Mouse (Mus musculus) frontal cortex, postnatal 25 days (tissue): ENCODE results near the gene Tfg.

Source experiments
- DNase-seq, 2 experiments: peaks; one replicate each; pipeline ENCODE4 v3.0.0; 2022; ENCODE audit warnings: low spot score in 2 of 2

Gene Tfg

GRCm38 (mm10) chr16:56717224-56718200 lies at the start of gene Tfg:
Tfg (minus strand) TSS chr16:56717450.
- DNase-seq: peak; percentile 95 to 97

- no peak for DNase-seq
Measured at GRCm38 (mm10) chr16:56729060-56729459, 11.8 kb upstream of the Tfg start.

- DNase-seq: no peak
Measured at GRCm38 (mm10) chr16:56724927-56725326, 7.7 kb upstream of the Tfg start.

GRCm38 (mm10) chr16:56722357-56722756 lies 5.1 kb upstream of the Tfg start:
- no peak for DNase-seq

- no peak for DNase-seq
Measured at GRCm38 (mm10) chr16:56719031-56719430, 1.8 kb upstream of the Tfg start.

- DNase-seq: no peak
Measured at GRCm38 (mm10) chr16:56716557-56717179, 582 bp downstream of the Tfg start.

- DNase-seq: no peak
Measured at GRCm38 (mm10) chr16:56715608-56716007, 1.6 kb downstream of the Tfg start.

GRCm38 (mm10) chr16:56710071-56710470 lies 7.2 kb downstream of the Tfg start:
- DNase-seq: no peak

- no peak for DNase-seq
Measured at GRCm38 (mm10) chr16:56705731-56706130, 11.5 kb downstream of the Tfg start.

- DNase-seq: no peak
Measured at GRCm38 (mm10) chr16:56700898-56701297, 16.4 kb downstream of the Tfg start.

GRCm38 (mm10) chr16:56696448-56696847 lies 20.8 kb downstream of the Tfg start:
- DNase-seq: no peak

GRCm38 (mm10) chr16:56690715-56691114 lies 26.5 kb downstream of the Tfg start:
- no peak for DNase-seq

- DNase-seq: no peak
Measured at GRCm38 (mm10) chr16:56686747-56687146, 30.5 kb downstream of the Tfg start.

GRCm38 (mm10) chr16:56681010-56681645 lies 36.1 kb downstream of the Tfg start:
- DNase-seq: no peak

- no peak for DNase-seq
Measured at GRCm38 (mm10) chr16:56677146-56677545, 40.1 kb downstream of the Tfg start.

GRCm38 (mm10) chr16:56673420-56673819 lies 43.8 kb downstream of the Tfg start:
- no peak for DNase-seq

- DNase-seq: no peak
Measured at GRCm38 (mm10) chr16:56670941-56671340, 46.3 kb downstream of the Tfg start.

GRCm38 (mm10) chr16:56669520-56669919 lies 47.7 kb downstream of the Tfg start:
- no peak for DNase-seq

GRCm38 (mm10) chr16:56658866-56659265 lies 58.4 kb downstream of the Tfg start:
- DNase-seq: no peak

GRCm38 (mm10) chr16:56655193-56655910 lies 61.9 kb downstream of the Tfg start:
- DNase-seq: no peak

- no peak for DNase-seq
Measured at GRCm38 (mm10) chr16:56646382-56647172, 70.7 kb downstream of the Tfg start.
